Mouse (Mus musculus) megakaryocyte, embryonic 14.5 days (primary cell): ENCODE measurements around the gene Lamp1.

ENCODE experiments used
- FLI1 ChIP-seq: IDR thresholded peaks from 2 replicates; pipeline ENCODE4 v1.6.1; 2012; ENCODE audit warnings: low read length, inconsistent platforms, mixed read lengths
- GATA1 ChIP-seq: IDR thresholded peaks from 3 replicates; pipeline ENCODE4 v1.6.1; 2012; ENCODE audit warnings: mixed read lengths, low read length, inconsistent platforms, borderline replicate concordance

DNA sequence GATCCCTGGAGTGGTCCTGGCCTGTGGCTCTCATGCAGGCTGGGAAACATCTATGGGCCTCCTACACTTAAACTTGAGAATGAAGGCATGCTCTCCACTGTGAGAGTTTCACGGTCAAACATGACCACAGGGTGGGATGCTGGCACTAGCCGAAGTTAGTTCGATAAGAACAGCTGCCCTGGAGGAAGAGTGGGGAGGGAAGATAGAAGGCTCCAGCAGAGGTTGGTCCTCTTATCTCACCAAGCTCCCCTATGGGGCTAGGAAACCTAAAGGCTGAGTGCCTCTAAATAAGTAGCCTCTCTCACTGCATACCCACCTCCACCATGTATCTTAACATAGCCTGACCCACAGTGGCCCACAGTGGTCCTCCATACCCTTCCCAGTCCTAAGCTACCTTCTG lies 43.8 kb downstream of the Lamp1 start:
- TF ChIP-seq GATA1 (no peak), FLI1 (no peak)
